Mouse (Mus musculus) liver, embryonic 14.5 days (tissue): ENCODE measurements at regions not wholly inside any gene's neighbourhood (a gene's known extent, or its start where the extent isn't known, plus 50 kb on each side); places are given as distances from the start of the nearest gene placed in this dataset.

Experiments
- CTCF ChIP-seq: IDR thresholded peaks from 2 replicates; pipeline ENCODE4 v1.5.1; 2016; ENCODE audit warnings: antibody characterized with exemption, low read depth, control low read depth
- EP300 ChIP-seq: IDR thresholded peaks from 2 replicates; pipeline ENCODE4 v1.6.1; 2016; ENCODE audit warnings: antibody characterized with exemption, low read depth

- TF ChIP-seq EP300, result no peak
- no peak for TF ChIP-seq CTCF
These were observed 351.5 kb downstream of the Phkb start for GRCm38 (mm10) chr8:86192262-86192661.
